Mouse (Mus musculus): ENCODE results near the gene Edaradd. TPM values are rescaled to one million over a fixed set of nuclear protein-coding genes. Genes with fewer than 3 reads are reported as not detected.

Edaradd gene
- polyA plus RNA-seq, 1 experiment from 2014 or later = 3.2 TPM

GRCm38 (mm10) chr13:12433843-12434242 lies 86.4 kb downstream of the Edaradd start:
- H3K9ac ChIP-seq (ENCODE audit: low read depth, low read length) = no peak overlapping the region
- no peak overlapping the region for H3K27ac ChIP-seq (replicated peaks; ENCODE audit: low read depth, low read length)
- WGBS = 91% methylated on average over 5 of the region's 5 CpGs
- DNase-seq (ENCODE audit: low spot score) (no peak), ATAC-seq (ENCODE audit: low read depth) (no peak)
- H3K36me3 ChIP-seq (ENCODE audit: control insufficient read depth, insufficient read depth, low read length) = peaks cover 92% of the 10 kb centered on the region
- H3K4me1 ChIP-seq (ENCODE audit: control insufficient read depth, insufficient read depth, low read length) = no peaks in the 10 kb centered on the region
- no peaks in the 10 kb centered on the region for H3K27me3 ChIP-seq (replicated peaks; ENCODE audit: control insufficient read depth, insufficient read depth, low read length)
- no peak overlapping the region for H3K4me2 ChIP-seq (ENCODE audit: low read depth, low read length)
- H3K9me3 ChIP-seq (ENCODE audit: control insufficient read depth, low read length) = no peaks in the 10 kb centered on the region
- H3K4me3 ChIP-seq (ENCODE audit: low read depth, low read length) = no peak overlapping the region

- WGBS = 96% methylated on average over 13 of the region's 13 CpGs
- Histone ChIP-seq H3K27me3 (replicated peaks; ENCODE audit: control insufficient read depth, insufficient read depth, low read length) (no peaks in the 10 kb centered on the region), H3K4me2 (ENCODE audit: low read depth, low read length) (no peak overlapping the region), H3K4me1 (ENCODE audit: control insufficient read depth, insufficient read depth, low read length) (no peaks in the 10 kb centered on the region), H3K27ac (replicated peaks; ENCODE audit: low read depth, low read length) (no peak overlapping the region), H3K4me3 (ENCODE audit: low read depth, low read length) (no peak overlapping the region), H3K9me3 (ENCODE audit: control insufficient read depth, low read length) (no peaks in the 10 kb centered on the region), H3K9ac (ENCODE audit: low read depth, low read length) (no peak overlapping the region), H3K36me3 (ENCODE audit: control insufficient read depth, insufficient read depth, low read length) (peaks cover 94% of the 10 kb centered on the region)
- DNase-seq (ENCODE audit: low spot score) (no peak), ATAC-seq (ENCODE audit: low read depth) (no peak)
Observed at GRCm38 (mm10) chr13:12428556-12428955, 91.7 kb downstream of the Edaradd start.

Other genes with a start within 250 kb of the Edaradd start
- 358 and 490 TPM in 2 replicates for gene Actn2, start 179.7 kb downstream of the Edaradd start, polyA plus RNA-seq (2014; fragmentation: Nextera tagmentation; extraction: Ambion mirVana)
- gene Heatr1, start 125.4 kb downstream of the Edaradd start, polyA plus RNA-seq (2014; fragmentation: Nextera tagmentation; extraction: Ambion mirVana) = 21.0 and 24.5 TPM in 2 replicates
- gene Lgals8, start 55.5 kb downstream of the Edaradd start, polyA plus RNA-seq (2014; fragmentation: Nextera tagmentation; extraction: Ambion mirVana) = 22.5 and 23.8 TPM in 2 replicates
- gene Ero1lb, start 45.4 kb upstream of the Edaradd start, polyA plus RNA-seq (2014; fragmentation: Nextera tagmentation; extraction: Ambion mirVana) = 5.3 and 6.4 TPM in 2 replicates